Mouse (Mus musculus): ENCODE measurements around the gene Tex101. TPM values are rescaled to one million over a fixed set of nuclear protein-coding genes. Genes with fewer than 3 reads are reported as not detected.
"Not testable (repeated sequence)": the region's sequence is repeated elsewhere in the genome, so short reads cannot be mapped to it uniquely, and the experiment has no call there.

Tex101 gene
- polyA plus RNA-seq, 1 experiment, result not detected

DNA sequence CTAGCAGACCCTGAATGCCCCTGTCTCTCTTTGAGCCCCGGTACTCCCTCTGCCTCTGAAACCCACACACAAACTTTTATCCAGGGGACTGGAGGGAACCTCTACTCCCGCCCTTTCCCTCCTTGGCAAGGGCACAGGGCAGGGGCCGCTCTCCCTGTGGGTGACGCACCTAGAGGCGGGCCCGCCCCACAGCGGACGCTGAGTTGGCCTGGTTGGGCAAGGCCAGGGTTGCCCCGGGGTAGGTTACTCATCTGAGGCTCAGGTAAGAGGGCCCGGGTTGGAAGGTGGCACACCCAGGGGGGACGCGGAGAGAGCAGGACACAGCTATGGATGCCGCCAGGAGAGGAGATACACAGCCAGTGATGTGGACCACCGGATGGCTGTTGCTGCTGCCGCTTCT is 40.2 kb downstream of the Tex101 start, which contains the start of gene Lypd3:
TSS of gene Lypd3 (plus strand) at position 287 of the 400 bp plus-strand sequence.
- DNase-seq (ENCODE audit: low read depth), result no peak

DNA sequence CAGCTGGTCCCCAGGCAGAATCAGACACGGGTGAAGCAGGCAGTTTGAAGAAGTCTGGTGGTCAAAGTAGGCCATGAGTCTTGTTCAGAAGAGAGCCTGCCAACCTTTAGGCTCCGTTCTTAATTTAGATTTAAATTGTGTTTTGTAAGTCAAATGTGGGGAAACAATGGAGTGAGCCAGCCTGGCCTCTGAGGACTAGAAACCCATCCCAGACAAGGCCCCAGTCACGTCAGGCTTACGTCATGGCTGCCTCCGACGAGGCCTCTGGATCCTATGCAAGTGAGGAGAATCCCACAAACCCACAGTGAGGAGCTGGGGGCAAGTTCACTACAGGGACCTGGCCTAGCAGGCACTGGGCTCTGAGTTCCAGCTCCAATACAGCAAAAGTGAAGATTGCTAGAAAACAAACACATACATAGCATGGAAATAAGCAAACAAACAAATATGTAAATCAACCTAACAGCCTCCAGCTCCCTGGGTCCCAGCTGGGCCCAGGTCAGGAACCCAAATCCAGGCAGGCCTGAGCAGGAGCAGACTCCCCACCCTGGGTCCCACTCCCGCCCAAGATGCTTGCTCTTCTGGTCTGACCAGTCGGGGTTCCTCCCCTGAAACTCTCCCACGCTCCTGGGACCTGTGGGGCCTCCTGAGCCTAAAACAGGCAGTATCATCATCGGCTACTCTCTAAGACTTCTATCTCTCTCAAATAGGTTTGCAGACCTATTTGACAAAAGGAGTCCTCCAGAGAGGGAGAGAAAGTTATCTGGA is 46.2 kb downstream of the Tex101 start:
- DNase-seq (ENCODE audit: low read depth), result no peak

DNA sequence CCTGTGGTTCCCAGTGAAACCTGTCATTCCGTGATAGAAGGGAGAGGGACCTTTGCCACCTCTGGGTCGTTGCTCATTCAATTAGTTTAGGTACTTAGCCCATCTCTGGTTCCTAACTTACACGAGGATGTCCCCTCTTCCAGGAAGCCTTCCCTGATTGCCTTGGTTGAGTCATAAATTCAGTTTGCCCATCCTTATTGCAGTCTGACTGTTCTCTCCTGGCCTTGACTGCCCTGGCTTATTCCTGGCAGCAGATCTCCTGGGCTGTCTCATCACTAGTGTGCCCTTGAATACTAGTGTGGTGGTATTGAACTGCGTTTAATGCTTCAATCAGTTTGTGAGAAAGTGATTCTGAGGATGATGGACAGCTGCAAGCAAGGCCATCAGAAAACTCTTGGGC is 46.8 kb downstream of the Tex101 start:
- DNase-seq (ENCODE audit: low read depth), result no peak

GRCm38 (mm10) chr7:24628685-24629610 is 47.5 kb downstream of the Tex101 start:
- DNase-seq (ENCODE audit: low read depth), result no peak

- DNase-seq (ENCODE audit: low read depth), result no peak
These were observed 53.5 kb downstream of the Tex101 start for GRCm38 (mm10) chr7:24622967-24623366.

- DNase-seq (ENCODE audit: low read depth), result no peak
These were observed 55.3 kb downstream of the Tex101 start for GRCm38 (mm10) chr7:24621193-24621592.

GRCm38 (mm10) chr7:24619671-24620397 is 56.6 kb downstream of the Tex101 start:
- DNase-seq (ENCODE audit: low read depth), result no peak

DNA sequence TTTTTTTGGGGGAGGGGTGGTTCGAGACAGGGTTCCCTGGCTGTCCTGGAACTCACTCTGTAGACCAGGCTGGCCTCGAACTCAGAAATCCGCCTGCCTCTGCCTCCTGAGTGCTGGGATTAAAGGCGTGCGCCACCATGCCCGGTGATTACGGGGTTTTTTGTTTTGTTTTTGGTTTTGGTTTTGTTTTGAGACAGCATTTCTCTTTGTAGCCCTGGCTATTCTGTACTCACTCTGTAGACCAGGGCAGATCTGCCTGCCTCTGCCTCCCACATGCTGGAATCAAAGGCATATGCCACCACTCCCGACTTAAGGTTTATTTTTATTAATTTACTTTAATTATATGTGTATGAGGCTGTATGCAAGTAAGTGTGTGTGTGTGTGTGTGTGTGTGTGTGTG is 58.1 kb downstream of the Tex101 start:
- not testable (repeated sequence) for DNase-seq (ENCODE audit: low read depth)

Other genes with a start within 250 kb of the Tex101 start
- 7.9 and 10.0 TPM in 2 replicates for gene Irgc1, start 224.4 kb downstream of the Tex101 start, polyA plus RNA-seq (2012; rRNA removed)
- 7.1 and 11.3 TPM in 2 replicates for gene Plaur, start 214.2 kb downstream of the Tex101 start, polyA plus RNA-seq (2012; rRNA removed)
- gene Cadm4, start 194.7 kb downstream of the Tex101 start, polyA plus RNA-seq (2012; rRNA removed), result 3.0 and 5.7 TPM in 2 replicates
- 5.2 and 6.6 TPM in 2 replicates for gene Zfp428, start 169.7 kb downstream of the Tex101 start, polyA plus RNA-seq (2012; rRNA removed)
- gene AC161166.1, start 164.2 kb downstream of the Tex101 start, polyA plus RNA-seq (2012; rRNA removed), result 0.35 and 0.72 TPM in 2 replicates
- gene Irgq, start 146.0 kb downstream of the Tex101 start, polyA plus RNA-seq (2012; rRNA removed), result 16.0 TPM in 2 replicates
- gene Pinlyp, start 130.6 kb downstream of the Tex101 start, polyA plus RNA-seq (2012; rRNA removed), result 0.32 and 0.41 TPM in 2 replicates
- gene Xrcc1, start 130.4 kb downstream of the Tex101 start, polyA plus RNA-seq (2012; rRNA removed), result 39.2 and 43.6 TPM in 2 replicates
- gene Ethe1, start 89.1 kb downstream of the Tex101 start, polyA plus RNA-seq (2012; rRNA removed), result 13.5 and 17.7 TPM in 2 replicates
- gene Zfp575, start 89.0 kb downstream of the Tex101 start, polyA plus RNA-seq (2012; rRNA removed), result 0.04 and 0.06 TPM in 2 replicates
- 2.4 and 3.4 TPM in 2 replicates for gene Phldb3, start 65.9 kb downstream of the Tex101 start, polyA plus RNA-seq (2012; rRNA removed)
- 1.5 and 1.9 TPM in 2 replicates for gene Lypd3, start 40.1 kb downstream of the Tex101 start, polyA plus RNA-seq (2012; rRNA removed)
- 0.18 TPM in 1 of 2 replicates, not detected in the other for gene BC049730, start 32.6 kb upstream of the Tex101 start, polyA plus RNA-seq (2012; rRNA removed)
- gene Gm4763, start 50.2 kb upstream of the Tex101 start, polyA plus RNA-seq (2012; rRNA removed), result 0.25 TPM in 1 of 2 replicates, not detected in the other
- gene Cd177, start 83.6 kb upstream of the Tex101 start, polyA plus RNA-seq (2012; rRNA removed), result 1.1 and 3.3 TPM in 2 replicates
- gene Ceacam10, start 100.5 kb upstream of the Tex101 start, polyA plus RNA-seq (2012; rRNA removed), result 533 and 579 TPM in 2 replicates
- gene Gm9844, start 185.5 kb upstream of the Tex101 start, polyA plus RNA-seq (2012; rRNA removed), result 2.1 and 2.2 TPM in 2 replicates
- 1.4 and 2.8 TPM in 2 replicates for gene Lypd4, start 193.3 kb upstream of the Tex101 start, polyA plus RNA-seq (2012; rRNA removed)
- 0.38 and 0.39 TPM in 2 replicates for gene Dmrtc2, start 193.4 kb upstream of the Tex101 start, polyA plus RNA-seq (2012; rRNA removed)
- gene Rps19, start 207.7 kb upstream of the Tex101 start, polyA plus RNA-seq (2012; rRNA removed), result 468 and 584 TPM in 2 replicates
- 2.5 and 4.3 TPM in 2 replicates for gene Cd79a, start 220.7 kb upstream of the Tex101 start, polyA plus RNA-seq (2012; rRNA removed)
- 139 and 146 TPM in 2 replicates for gene Arhgef1, start 226.2 kb upstream of the Tex101 start, polyA plus RNA-seq (2012; rRNA removed)

All from gonadal fat pad, adult 2 months (tissue).